Mouse (Mus musculus) forebrain, embryonic 16.5 days (tissue): ENCODE data around the gene Taar8b. TPM values are rescaled to one million over a fixed set of nuclear protein-coding genes. Genes with fewer than 3 reads are reported as not detected.
"Not testable (repeated sequence)": the region's sequence is repeated elsewhere in the genome, so short reads cannot be mapped to it uniquely, and the experiment has no call there.

Experiments used
- ATAC-seq: fragments of 200-750 bp; cut with Nextera tagmentation; 2 replicates; pipeline ENCODE4 v1.8.0; 2017; ENCODE audit warnings: mild to moderate bottlenecking, moderate library complexity
- H3K27ac ChIP-seq: fragments of 300-500 bp; sonication (generic); 2 replicates; pipeline ENCODE4 v1.5.1; 2014; ENCODE audit warnings: low read length, control low read depth
- H3K27me3 ChIP-seq: fragments of 300-500 bp; sonication (generic); replicated peaks from 2 replicates; pipeline ENCODE4 v1.6.1; 2014; ENCODE audit warnings: low read length; ENCODE audit not compliant: control insufficient read depth, insufficient read depth
- H3K36me3 ChIP-seq: fragments of 300-500 bp; sonication (generic); 2 replicates; pipeline ENCODE4 v1.6.1; 2014; ENCODE audit not compliant: control insufficient read depth, insufficient read depth
- H3K4me1 ChIP-seq: fragments of 300-500 bp; sonication (generic); replicated peaks from 2 replicates; pipeline ENCODE4 v1.6.1; 2014; ENCODE audit warnings: low read length; ENCODE audit not compliant: control insufficient read depth, insufficient read depth
- H3K4me2 ChIP-seq: fragments of 300-500 bp; sonication (generic); 2 replicates; pipeline ENCODE4 v1.6.1; 2014; ENCODE audit warnings: mild to moderate bottlenecking, low read length, control low read depth
- H3K4me3 ChIP-seq: fragments of 300-500 bp; sonication (generic); replicated peaks from 2 replicates; pipeline ENCODE4 v1.5.1; 2014; ENCODE audit warnings: mild to moderate bottlenecking, low read length, control low read depth
- H3K9ac ChIP-seq: fragments of 300-500 bp; sonication (generic); replicated peaks from 2 replicates; pipeline ENCODE4 v1.6.1; 2014; ENCODE audit warnings: low read depth, low read length, control low read depth
- H3K9me3 ChIP-seq: fragments of 300-500 bp; sonication (generic); 2 replicates; pipeline ENCODE4 v1.6.1; 2016; ENCODE audit warnings: low read length; ENCODE audit not compliant: control insufficient read depth
- WGBS: fragments of 180-500 bp; shearing (Covaris S2); extraction: QIAGEN DNeasy Blood & Tissue Kit; methylation state at CpG from one replicate; pipeline ENCODE4 v1.1.7; 2014; 5-methylcytosine and 5-hydroxymethylcytosine counted together
- polyA plus RNA-seq: library from polyadenylated mRNA; unstranded; fragments of >200 nt; fragmentation: Nextera tagmentation; extraction: Ambion mirVana; gene quantifications from 2 replicates; pipeline ENCODE4 v1.2.1, GENCODE M21; 2015

Taar8b gene
- polyA plus RNA-seq, 1 experiment from 2014 or later, result not detected

GRCm38 (mm10) chr10:24107747-24108146 lies 15.7 kb upstream of the Taar8b start:
- no peaks in the 10 kb centered on the region for H3K27me3 ChIP-seq
- 56% methylated on average over 5 of the region's 5 CpGs for WGBS
- H3K4me1 ChIP-seq, result no peaks in the 10 kb centered on the region
- no peak for ATAC-seq
- H3K4me3 ChIP-seq, result no peak overlapping the region
- H3K9ac ChIP-seq, result no peak overlapping the region
- no peaks in the 10 kb centered on the region for H3K9me3 ChIP-seq
- no peaks in the 10 kb centered on the region for H3K36me3 ChIP-seq
- no peak overlapping the region for H3K4me2 ChIP-seq
- no peak overlapping the region for H3K27ac ChIP-seq

- H3K4me3 ChIP-seq, H3K36me3 ChIP-seq, ATAC-seq, H3K4me2 ChIP-seq, H3K4me1 ChIP-seq, H3K27ac ChIP-seq, H3K9ac ChIP-seq, H3K9me3 ChIP-seq, H3K27me3 ChIP-seq: not testable (repeated sequence)
- 55% methylated on average over 1 of the region's 1 CpGs for WGBS
Observed at GRCm38 (mm10) chr10:24103299-24103698, 11.2 kb upstream of the Taar8b start.

- H3K4me1 ChIP-seq, ATAC-seq, H3K4me3 ChIP-seq, H3K4me2 ChIP-seq, H3K9me3 ChIP-seq, H3K9ac ChIP-seq, H3K27me3 ChIP-seq, H3K36me3 ChIP-seq, H3K27ac ChIP-seq: not testable (repeated sequence)
- WGBS, result 85% methylated on average over 1 of the region's 3 CpGs
Observed at GRCm38 (mm10) chr10:24101812-24102211, 9.7 kb upstream of the Taar8b start, which contains the start of gene Taar8c. Taar8c (minus strand) TSS chr10:24101912.

GRCm38 (mm10) chr10:24097010-24097409 lies 4.9 kb upstream of the Taar8b start:
- H3K4me3 ChIP-seq, H3K4me1 ChIP-seq, H3K36me3 ChIP-seq, H3K9ac ChIP-seq, H3K9me3 ChIP-seq, H3K4me2 ChIP-seq, H3K27me3 ChIP-seq, H3K27ac ChIP-seq, ATAC-seq: not testable (repeated sequence)
- WGBS, result 68% methylated on average over 2 of the region's 2 CpGs

GRCm38 (mm10) chr10:24087168-24087567 lies 4.9 kb downstream of the Taar8b start:
- H3K4me2 ChIP-seq, result no peak overlapping the region
- H3K36me3 ChIP-seq, result no peaks in the 10 kb centered on the region
- H3K9ac ChIP-seq, result no peak overlapping the region
- no peak for ATAC-seq
- no peak overlapping the region for H3K27ac ChIP-seq
- whole genome bisulfite sequencing, result 93% methylated on average over 2 of the region's 2 CpGs
- H3K9me3 ChIP-seq, result no peaks in the 10 kb centered on the region
- H3K4me1 ChIP-seq, result no peaks in the 10 kb centered on the region
- no peak overlapping the region for H3K4me3 ChIP-seq
- no peaks in the 10 kb centered on the region for H3K27me3 ChIP-seq

- ATAC-seq, result no peak
- Histone ChIP-seq H3K27me3 (no peaks in the 10 kb centered on the region), H3K4me1 (no peaks in the 10 kb centered on the region), H3K27ac (no peak overlapping the region), H3K9ac (no peak overlapping the region), H3K9me3 (no peaks in the 10 kb centered on the region), H3K36me3 (no peaks in the 10 kb centered on the region), H3K4me3 (no peak overlapping the region), H3K4me2 (no peak overlapping the region)
- WGBS, result 90% methylated on average over 5 of the region's 5 CpGs
Observed at GRCm38 (mm10) chr10:24086555-24086954, 5.5 kb downstream of the Taar8b start.

GRCm38 (mm10) chr10:24085936-24086335 lies 6.2 kb downstream of the Taar8b start:
- ATAC-seq, result no peak
- Histone ChIP-seq H3K4me3 (no peak overlapping the region), H3K4me2 (no peak overlapping the region), H3K9me3 (no peaks in the 10 kb centered on the region), H3K27ac (no peak overlapping the region), H3K36me3 (no peaks in the 10 kb centered on the region), H3K27me3 (no peaks in the 10 kb centered on the region), H3K4me1 (no peaks in the 10 kb centered on the region), H3K9ac (no peak overlapping the region)
- 34% methylated on average over 5 of the region's 5 CpGs for WGBS

- peak; percentile 67; the same call in 1 of the 2 replicates for ATAC-seq
- H3K36me3 ChIP-seq, result no peaks in the 10 kb centered on the region
- no peak overlapping the region for H3K4me3 ChIP-seq
- no peak overlapping the region for H3K9ac ChIP-seq
- no peaks in the 10 kb centered on the region for H3K27me3 ChIP-seq
- 50% methylated on average over 3 of the region's 3 CpGs for WGBS
- no peaks in the 10 kb centered on the region for H3K4me1 ChIP-seq
- H3K4me2 ChIP-seq, result no peak overlapping the region
- H3K27ac ChIP-seq, result no peak overlapping the region
- no peaks in the 10 kb centered on the region for H3K9me3 ChIP-seq
Observed at GRCm38 (mm10) chr10:24080166-24080565, 11.9 kb downstream of the Taar8b start.

- H3K9ac ChIP-seq, H3K4me2 ChIP-seq, H3K4me3 ChIP-seq, ATAC-seq, H3K36me3 ChIP-seq, H3K27ac ChIP-seq, H3K4me1 ChIP-seq, H3K27me3 ChIP-seq, H3K9me3 ChIP-seq: not testable (repeated sequence)
- 91% methylated on average over 2 of the region's 4 CpGs for WGBS
Observed at GRCm38 (mm10) chr10:24076200-24076599, 15.9 kb downstream of the Taar8b start, which contains the start of gene Taar8a. Taar8a (plus strand) TSS chr10:24076500.

GRCm38 (mm10) chr10:24074751-24075150 lies 17.3 kb downstream of the Taar8b start:
- not testable (repeated sequence) for H3K27ac ChIP-seq, H3K36me3 ChIP-seq, H3K4me3 ChIP-seq, H3K9me3 ChIP-seq, H3K9ac ChIP-seq, ATAC-seq, H3K4me1 ChIP-seq, H3K27me3 ChIP-seq, H3K4me2 ChIP-seq
- 50% methylated on average over 2 of the region's 2 CpGs for WGBS
